Mouse (Mus musculus) R1 (cell line): ENCODE data around the gene Ccdc82.

Source experiments
- DNase-seq: peaks from one replicate; pipeline ENCODE4 v3.0.0-alpha.2; 2018; ENCODE audit warnings: low read depth, low spot score

Ccdc82 gene

DNA sequence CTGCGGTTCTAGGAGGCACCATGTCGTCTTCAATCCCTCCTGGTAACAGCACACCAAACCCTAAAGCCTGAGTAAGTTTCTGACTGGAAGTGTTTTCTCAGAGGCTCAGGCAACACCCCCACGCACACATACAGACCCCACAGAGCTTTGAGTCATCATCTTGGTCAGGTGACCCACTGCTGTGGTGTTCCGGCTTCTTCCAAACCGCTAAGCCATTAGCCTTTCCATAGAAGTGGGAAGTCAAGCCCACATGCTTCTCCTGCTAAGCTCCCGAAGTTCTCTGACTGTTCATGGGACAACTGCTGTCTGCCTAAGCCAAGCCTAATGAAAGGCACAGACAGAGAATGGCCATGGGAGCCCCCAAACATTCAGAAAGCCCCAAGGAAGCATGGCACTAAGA, 52.4 kb downstream of the Ccdc82 start:
- DNase-seq: no peak

DNA sequence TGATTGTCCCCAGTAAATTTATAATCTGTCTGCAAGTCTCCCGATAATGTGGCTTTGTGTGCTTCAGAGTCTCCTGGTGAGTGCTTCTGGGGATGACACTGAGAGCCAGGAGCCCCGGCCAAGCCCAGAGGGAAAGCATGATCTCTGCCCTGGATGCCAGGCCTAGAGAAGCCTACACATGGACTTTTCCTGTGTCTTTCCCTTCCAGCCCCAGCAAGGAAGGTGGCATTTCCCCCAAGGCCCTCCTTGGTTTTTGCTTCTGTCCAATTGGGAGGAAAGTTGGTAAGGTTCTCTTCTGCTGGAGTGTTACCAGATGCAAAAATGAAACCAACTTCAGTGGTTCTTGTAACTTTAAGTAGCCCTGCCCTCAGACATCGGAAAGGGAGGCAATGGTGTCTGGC, 53.3 kb downstream of the Ccdc82 start:
- DNase-seq: no peak

DNA sequence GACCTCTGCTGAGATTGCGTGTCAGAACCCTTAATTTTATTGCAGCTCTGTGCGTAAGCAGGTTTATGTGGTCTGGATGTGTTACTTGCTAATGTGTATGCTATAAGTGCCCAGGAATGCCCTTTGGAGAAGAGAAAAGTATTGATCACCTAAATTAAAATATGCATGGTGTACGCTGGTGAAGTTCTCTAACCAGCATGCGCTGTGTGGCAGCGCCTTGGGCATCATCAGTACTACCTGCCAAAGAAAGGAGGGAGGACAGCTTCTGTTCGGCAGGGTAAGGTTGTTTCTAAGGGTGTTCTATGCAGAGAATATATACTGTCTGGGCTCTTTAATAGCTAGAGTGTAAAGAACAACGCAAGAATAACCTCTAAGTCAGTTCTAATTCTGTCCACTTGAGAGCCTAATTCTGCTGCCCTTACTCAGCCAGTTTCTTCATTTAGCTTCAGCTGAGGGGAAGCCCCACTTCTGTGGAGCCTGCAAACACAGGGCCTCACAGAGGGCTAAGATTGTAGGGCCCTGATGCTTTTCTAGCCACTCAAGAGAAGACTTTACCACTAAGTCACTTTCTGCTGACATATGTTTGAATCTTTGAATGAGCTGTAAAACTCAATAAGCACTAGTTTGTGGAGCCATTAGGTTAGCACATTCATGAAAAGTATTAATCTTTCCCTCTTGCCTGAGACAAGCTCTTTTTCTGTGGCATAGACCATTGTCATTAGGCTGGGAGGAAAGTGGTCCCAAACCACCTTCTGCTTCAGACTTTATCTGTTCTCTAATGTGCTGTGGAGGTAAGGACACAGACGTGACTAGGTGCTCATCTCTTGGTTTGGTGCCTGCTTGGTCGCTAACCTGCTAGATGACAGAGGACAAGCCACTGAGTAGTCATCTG, 54.4 kb downstream of the Ccdc82 start:
- DNase-seq: no peak

DNA sequence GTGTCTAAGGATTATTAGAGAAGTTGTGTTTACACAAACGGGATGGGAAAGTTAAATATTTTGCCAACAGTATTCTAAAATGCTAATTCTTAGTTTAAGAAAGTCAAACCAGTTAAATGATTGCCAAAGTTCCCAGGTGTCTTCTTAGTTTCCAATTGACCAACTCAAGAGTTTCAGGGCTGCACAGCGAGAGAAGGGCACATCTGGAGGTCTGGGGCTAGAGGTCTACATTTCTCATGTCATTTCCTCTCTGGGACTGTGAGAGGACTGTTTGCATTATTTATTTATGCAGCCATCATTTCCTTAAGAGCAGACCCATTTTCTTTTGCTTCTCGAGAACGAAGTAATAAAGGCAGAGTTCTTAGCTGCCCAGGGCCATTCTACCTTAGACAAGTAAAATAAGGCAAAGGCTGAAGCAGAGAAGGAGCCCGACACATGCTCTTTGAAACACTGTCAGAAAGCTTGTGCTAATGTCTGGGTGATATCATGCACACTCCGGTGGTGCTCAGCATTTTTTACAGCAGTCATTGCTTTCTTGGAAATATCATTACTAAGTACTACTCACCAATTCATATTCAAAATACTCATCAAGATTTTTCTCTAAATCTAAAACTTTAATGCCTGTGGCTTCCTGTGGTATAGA, 55.5 kb downstream of the Ccdc82 start:
- no peak for DNase-seq

DNA sequence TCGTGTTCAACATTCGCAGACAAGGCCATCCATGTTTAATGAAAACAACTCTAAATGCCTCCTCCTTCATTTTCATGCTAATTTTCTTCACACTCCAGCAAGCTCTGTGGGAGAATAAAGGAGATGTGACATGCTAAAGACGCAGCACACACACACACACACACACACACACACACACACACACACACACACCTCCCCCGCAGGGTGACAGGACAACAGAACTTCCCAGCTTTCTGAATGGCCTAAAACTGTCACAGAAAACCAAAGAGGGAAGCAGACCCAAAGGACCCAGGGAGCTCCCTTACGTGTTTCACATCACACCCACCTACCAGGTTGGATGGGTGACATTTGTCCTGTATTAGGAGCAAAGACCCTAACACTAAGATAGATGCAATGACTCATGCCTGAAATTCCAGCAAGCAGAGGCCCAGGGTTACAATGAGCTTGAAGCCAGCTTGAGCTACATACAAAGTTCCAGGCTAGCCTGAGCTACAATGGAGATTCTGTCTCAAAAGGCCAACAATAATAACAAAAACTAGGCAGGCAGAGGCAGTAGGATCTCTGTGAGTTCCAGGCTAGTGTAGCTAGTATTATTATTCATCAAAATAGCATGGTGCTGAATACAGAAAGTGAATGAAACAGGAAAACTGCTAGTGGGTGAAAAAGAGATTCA, 56.5 kb downstream of the Ccdc82 start:
- no peak for DNase-seq

DNA sequence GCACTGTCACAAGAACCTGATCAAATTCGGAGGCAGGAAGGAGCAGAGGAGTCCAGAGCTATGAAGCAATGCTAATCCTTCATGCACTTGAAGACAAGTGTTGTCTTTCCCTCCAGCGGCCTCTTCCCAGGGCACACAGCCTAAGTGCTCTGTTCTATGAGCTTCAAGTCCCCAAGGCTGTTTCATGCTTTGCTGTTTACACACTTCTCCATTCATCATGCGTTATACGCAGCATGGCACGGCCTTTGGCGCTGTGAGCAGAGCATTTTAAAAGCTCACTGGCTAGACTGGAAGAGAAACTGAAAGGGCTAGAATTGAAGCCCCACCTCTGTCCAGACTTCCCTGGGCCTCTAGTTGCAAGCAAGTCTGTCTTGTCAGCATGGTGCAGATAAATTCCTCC, 57.2 kb downstream of the Ccdc82 start:
- DNase-seq: no peak

DNA sequence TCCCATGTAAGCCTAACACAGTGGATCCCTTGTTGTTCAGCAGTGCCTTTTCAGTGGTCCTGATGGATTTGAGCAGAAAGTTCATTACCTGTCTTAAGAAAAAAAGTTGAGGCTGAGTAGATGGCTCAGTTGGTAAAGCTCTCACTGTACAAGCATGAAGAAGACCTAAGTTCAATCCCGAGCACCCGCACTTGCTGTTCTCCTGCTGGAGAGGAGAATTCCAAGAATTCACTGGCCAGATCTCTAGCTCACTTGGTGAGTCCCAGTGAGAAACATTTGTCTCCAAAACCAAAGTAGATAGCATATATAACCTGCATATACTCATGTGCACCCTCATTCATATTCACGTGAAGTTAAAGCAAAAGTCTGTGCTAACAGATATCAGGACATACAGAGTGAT, 59.7 kb downstream of the Ccdc82 start:
- no peak for DNase-seq

DNA sequence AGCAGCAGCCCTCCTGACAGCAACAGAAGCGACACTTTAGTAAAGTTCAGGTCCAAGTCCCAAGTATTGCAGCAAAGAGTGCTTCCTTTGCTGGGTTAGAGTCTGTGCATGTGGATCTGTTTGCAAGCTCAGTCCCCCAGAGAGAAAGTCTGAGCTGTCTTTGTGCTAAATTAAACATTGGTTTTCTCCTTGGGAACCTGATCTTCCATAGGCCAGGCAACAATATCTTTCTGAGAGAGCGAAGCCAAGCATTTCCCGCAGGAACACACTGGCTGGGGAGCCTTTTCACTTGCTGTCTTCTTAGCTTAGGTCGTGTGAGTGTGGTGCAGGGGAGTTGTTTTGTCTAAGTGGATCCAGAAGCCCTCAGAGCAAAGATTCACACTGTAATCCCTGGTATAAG, 60.5 kb downstream of the Ccdc82 start:
- no peak for DNase-seq

DNA sequence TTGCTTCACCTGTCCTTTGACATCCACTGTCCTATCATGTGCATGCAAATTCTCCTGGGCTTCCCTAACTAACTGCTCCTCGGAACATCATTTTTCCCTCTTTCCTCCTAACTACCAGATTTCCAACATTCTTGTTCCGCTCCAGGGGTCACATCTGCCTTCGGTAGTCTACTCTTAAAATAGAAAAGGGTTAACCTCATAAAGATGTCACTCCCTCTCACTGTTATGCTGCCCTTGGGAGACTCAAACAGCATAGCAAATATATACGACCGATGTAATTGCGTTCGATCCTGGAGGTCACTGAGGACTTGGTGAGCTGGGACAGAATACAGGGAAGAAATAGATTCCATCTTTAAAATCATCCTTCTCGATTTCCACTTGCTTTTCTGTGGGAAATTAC, 62.0 kb downstream of the Ccdc82 start:
- DNase-seq: no peak

DNA sequence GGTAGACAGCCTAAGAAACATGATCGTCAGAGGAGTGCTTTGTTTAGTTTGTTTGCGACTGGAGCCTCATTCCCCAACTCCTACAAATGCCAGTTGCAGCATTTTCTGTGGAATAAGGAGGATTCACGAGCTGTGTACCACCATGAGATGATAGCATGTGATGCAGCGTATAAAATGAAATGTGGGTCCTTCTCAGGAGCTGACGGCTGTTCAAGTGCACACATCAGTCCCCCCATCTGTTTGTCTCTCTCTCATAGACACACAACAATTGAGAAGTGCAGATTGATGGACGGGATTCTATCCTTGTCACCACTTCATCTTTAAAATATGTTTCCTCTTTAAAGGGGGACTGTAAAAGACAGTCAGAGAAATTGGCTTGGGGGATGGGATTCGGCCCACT, 63.1 kb downstream of the Ccdc82 start:
- DNase-seq: no peak

DNA sequence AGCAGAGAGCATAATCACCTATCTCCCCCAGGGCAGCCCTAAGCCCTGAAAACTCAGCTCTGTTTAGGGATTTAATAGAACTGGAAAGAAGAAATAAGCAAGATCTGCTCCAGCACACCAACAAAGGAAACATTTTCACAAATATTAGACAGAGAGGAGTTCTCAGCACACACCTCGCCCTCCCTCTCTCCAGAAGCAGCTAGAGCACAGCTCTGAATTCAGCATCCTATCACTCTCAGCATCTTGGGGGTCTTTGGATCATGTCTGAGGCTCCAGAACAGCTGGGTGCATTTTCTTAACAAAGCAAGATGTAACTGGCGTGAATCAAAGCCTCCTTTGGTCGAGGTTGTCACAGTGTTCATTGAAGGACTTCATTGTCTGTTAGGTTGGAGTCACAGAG, 63.5 kb downstream of the Ccdc82 start:
- no peak for DNase-seq

DNA sequence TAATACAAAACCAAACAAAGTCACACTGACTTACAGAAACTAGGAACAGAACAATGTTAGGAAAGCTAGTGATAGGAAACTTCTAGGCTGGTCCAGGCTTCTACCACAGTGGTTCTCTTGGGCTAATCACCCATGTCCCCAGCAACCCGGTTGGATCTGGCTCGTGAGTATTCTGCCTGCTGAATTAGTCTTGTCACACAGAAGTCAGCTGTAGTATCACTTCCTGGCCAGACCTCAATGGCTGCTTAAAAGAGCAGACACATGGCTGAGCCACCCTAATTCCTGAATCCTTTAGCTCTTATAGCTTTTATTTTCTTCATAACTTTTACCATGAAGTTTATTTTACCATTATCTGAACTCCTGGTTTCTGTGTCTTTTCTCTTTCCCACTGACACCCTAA, 64.3 kb downstream of the Ccdc82 start:
- no peak for DNase-seq

DNA sequence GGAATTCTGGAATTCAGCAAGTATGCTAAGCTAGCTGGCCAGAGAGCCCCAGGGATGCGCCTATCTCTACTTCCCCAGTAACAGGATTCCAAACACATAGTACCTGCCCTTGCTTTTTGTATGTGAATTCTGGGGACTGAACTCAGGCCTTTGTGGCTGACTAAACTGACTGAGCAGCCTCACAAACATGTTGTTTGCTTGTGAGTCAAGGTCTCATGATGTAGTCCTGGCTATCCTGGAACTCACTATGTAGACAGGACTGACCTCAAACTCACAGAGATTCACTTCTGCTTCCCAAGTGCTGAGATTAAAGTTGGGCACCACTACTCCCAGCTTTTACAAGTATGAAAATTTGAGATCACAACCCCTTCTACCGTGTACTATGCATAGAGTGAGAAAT, 67.2 kb downstream of the Ccdc82 start:
- no peak for DNase-seq

DNA sequence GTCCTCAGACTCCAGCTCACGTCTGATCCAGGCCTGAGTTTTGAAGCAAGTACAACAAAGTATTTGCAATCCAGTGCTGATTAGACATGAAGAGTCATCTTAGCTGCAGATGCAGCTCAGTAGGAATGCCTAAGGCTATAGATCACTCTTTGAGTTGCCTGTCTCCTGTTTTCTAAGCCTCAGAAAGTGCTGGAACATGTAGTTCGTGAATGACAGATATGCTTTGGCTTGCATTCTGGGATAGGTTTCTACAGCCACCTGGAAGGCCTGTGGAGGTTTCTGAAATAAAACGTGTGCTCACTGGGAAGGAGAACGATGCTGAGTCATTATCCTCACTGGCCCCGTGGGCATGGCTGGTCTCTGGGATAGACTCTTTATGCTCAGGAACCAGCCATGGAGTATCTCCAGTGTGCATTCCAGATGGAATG, 67.8 kb downstream of the Ccdc82 start:
- no peak for DNase-seq

DNA sequence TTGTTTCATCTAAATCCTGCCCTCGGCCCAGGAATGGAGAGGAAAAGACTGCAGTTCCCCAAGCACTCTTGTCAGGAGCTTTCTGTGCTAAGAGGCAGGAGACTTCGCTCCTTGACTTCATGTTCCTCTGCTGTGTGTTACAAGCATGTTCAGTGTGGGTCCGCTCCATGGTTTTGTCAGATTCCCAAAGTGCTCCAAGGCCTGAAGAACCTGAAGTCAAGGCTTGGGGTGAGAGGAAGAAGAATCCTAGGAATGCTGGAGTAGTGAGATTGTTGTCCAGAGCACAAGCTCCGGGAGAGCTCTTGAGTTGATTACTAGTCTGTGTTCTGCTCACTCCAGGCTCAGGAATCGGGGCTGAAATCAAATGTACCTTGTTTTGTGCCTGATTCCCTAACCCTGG, 68.6 kb downstream of the Ccdc82 start:
- DNase-seq: no peak

DNA sequence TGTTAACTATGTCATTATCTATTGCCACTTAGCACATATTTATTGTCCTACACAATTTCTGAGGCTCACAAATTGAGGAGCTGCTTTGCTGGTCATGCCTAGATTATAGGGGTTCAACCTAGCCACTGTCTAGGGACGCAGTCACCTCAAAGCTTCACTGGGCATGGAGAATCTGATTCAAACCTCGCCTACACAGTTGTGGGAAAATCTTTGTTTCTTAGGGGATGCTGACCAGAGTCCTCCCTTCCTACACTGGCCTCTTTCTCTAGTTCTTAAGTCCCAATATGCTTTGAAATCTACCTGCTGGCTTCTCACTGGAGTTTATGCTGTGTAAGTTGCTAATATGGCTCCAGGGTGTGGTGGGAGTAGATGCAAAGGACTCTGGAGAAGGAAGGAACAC, 72.8 kb downstream of the Ccdc82 start:
- no peak for DNase-seq

DNA sequence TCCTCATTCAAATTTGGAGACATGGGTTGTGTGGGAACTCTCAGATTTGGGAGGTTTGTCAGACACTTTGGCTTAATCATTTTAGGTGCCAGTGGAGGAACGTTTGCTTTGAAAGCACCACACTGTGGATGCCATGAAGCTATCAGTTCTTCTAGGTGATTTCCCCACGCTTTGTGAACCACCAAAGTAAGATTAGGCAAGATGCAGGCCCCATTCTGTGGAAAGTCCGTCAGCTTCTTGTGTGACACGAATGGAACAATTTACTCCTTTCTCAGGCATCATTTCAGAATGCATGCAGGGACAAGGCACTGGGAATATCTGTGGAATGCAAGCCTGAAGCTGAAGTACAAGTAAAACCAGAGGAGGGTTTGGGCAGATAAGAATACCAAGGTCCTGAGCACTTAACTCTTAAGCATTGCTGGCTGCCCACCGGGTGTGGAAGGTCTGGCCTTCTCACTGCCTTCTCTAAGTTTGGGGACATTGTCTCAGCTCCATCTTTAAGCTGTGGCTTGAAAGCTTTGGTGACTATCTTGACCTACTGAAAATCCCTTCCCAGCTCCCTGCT, 74.1 kb downstream of the Ccdc82 start:
- DNase-seq: no peak

DNA sequence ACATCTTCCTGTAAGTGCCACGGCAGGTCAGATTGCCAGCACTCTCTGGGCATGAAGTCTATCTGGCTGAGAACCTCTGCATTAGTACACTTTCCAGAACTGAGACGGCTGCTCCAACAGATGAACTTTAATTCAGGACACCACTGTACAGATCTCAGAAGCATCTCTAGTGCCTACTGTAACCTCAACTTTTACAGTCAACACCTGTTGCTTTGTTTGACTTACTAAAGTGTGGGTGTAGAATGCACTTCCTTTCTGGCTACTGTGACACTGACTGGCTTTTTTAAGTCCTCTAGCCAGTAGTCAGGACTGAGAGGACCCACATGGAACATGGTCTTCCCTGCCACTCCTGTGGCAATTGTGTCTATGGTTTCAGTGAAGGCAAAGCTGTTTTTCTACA, 76.3 kb downstream of the Ccdc82 start:
- no peak for DNase-seq

DNA sequence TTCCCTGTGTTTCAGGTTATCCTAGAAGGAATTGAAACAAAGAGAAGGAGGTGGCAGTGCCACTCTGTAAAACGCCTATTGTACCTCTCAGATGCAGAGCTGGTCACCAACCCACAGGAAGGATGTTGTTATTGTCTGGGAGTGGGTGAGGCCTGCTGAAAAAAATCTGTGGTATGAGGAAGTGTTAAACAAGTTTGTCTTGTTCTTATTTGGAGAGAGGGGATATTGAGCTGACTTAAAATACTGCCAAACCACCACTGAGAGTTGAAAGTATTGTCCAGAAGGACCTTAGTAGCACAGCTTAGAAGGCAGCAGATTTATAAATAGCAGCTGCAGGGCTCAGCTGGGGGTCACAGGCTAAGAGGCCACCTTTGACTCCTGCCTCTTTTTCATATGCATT, 76.9 kb downstream of the Ccdc82 start:
- DNase-seq: peak; percentile 41
